Mouse (Mus musculus) erythroid progenitor cell, adult 5-6 weeks (primary cell): ENCODE data around the gene Svep1. TPM values are rescaled to one million over a fixed set of nuclear protein-coding genes. Genes with fewer than 3 reads are reported as not detected.

Experiments used
- ATAC-seq: replicated peaks from 2 replicates; pipeline ENCODE4 v1.8.0; 2016; ENCODE audit warnings: moderate number of reproducible peaks, mild to moderate bottlenecking, moderate TSS enrichment, inconsistent platforms; ENCODE audit not compliant: poor library complexity, low FRiP score, severe bottlenecking
- total RNA-seq, 2 experiments: library from RNA; stranded (forward) in 1 of 2; stranded (reverse) in 1 of 2; fragments of 150-400 nt in 1 of 2; fragments of 186-747, 209-891 nt in 1 of 2; gene quantifications; 2 replicates each; pipeline versions ENCODE4 v1.2.3 to v1.2.4; 2015 to 2017; ENCODE audit warnings: low replicate concordance in 2 of 2

Gene Svep1
- total RNA-seq, 2 experiments from 2014 or later = 0.30 TPM; not detected in 1

DNA sequence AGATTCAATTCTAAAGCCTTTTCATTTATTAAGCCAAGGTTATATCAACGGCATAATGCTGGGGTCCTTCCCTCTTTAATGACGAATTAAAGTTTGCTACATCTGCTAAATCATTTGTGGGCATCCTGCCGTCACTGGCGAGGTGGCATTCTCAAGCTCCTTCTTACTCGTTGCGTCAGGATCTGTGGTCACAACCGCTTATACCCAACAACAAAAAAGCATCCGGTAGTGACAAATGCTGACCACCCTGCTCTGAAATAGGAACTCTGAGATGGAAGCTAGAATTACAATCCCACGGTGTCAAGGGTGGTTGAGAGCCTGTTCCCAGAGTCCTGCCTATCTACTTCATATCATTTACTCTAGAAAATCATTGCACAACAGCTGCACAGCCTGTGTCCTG lies 108.9 kb downstream of the Svep1 start:
- no peak for ATAC-seq

GRCm38 (mm10) chr4:58086738-58087137 lies 119.9 kb downstream of the Svep1 start:
- no peak for ATAC-seq

- no peak for ATAC-seq
These were observed 120.5 kb downstream of the Svep1 start for GRCm38 (mm10) chr4:58086151-58086550.

- no peak for ATAC-seq
These were observed 121.3 kb downstream of the Svep1 start for GRCm38 (mm10) chr4:58085340-58085739.

DNA sequence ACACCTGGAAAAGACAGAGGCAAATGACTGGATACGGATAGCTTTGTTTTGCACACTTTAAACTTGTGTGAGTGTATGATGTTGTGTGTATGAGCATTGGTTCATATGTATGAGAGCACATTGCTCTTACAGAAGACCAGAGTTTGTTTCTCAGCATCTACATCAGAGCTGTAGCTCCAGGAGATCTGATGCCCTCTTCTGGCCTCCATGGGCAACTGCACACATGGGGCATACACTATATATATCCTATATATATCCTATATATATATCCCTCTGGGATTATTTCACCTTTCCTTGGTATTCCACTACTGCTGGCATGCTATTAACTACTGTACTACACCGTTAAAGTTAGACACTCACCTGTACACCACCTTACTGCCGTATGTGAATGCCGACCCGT lies 122.5 kb downstream of the Svep1 start:
- no peak for ATAC-seq

DNA sequence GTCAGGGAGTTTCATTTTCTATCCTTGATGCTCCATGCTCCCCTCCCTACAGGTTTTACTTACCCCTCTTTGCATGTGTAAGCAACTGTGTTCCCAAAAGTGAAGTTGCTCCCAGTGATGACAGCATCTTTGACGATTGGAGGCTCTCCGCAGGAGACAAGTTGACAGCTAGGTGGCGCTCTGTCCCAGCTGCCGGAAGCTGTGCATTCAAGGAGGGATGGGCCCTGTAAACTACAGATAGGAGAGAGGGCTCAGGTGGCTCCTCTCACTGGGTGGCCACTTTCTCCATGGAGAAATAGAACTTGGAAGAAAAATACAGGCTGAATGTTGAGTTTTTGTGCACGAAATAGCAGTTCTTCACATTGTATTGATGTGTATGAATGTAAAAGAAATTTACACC lies 124.1 kb downstream of the Svep1 start:
- no peak for ATAC-seq

DNA sequence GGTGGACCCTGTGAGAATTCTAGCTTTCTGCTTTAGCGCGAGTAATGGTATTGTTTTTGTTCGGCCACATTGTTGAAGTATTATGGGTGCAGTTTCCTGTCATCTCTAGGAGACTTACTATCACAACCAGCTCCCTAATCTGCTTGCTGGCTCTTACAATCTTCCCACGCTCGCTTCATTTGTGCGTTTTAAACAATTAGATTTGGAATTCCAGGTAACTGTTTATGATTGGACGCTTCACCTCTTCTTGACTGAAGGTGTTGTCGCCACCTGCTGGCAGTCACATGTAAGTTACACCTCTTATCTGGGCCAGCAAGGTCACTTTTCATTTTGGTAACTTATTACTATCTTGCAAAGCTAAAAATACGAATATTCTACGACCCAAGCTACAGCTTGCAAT lies 127.0 kb downstream of the Svep1 start:
- no peak for ATAC-seq

GRCm38 (mm10) chr4:58077950-58078349 lies 128.7 kb downstream of the Svep1 start:
- no peak for ATAC-seq

- ATAC-seq = no peak
These were observed 129.1 kb downstream of the Svep1 start for GRCm38 (mm10) chr4:58077536-58077935.

- no peak for ATAC-seq
These were observed 133.8 kb downstream of the Svep1 start for GRCm38 (mm10) chr4:58072888-58073287.

- no peak for ATAC-seq
These were observed 137.8 kb downstream of the Svep1 start for GRCm38 (mm10) chr4:58068886-58069285.

- no peak for ATAC-seq
These were observed 141.9 kb downstream of the Svep1 start for GRCm38 (mm10) chr4:58064721-58065120.

DNA sequence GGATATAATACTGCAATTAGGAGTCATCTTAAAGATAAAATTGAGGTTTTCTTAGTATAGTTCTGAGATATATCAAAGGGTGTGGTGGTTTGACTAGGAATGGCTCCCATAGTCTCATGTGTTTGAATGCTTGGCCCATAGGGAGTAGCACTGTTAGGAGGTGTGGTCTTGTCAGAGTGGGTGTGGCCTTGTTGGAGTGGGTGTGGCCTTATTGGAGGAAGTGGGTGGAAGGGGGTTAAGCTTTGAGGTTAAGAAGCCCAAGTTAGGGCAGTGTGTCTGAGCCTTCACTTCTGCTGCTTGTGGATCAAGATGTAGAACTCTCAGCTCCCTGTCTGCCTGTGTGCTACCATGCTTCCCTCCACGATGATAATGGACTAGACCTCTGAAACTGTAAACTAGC lies 143.7 kb downstream of the Svep1 start:
- ATAC-seq = no peak

DNA sequence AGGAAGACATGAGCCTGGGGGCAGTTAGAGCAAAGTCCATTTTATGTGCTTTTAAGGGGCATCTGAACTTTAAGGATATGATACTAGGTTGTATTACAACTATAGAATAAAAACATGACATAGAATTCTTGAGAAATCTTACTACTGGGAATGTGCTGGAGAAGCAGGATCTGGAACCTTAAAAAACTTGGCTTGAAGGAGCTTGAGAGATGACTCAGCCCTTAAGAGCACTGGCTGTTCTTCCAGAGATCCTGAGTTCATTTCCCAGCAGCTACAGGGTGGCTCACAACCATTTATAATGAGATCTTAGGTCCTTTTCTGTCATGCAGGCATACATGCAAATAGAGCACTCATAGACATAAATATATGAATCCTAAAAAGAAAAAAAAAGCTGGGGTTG lies 151.0 kb downstream of the Svep1 start:
- ATAC-seq = no peak

- ATAC-seq = no peak
These were observed 152.2 kb downstream of the Svep1 start for GRCm38 (mm10) chr4:58054441-58054840.

GRCm38 (mm10) chr4:58050746-58051145 lies 155.9 kb downstream of the Svep1 start:
- no peak for ATAC-seq

- ATAC-seq = no peak
These were observed 156.4 kb downstream of the Svep1 start for GRCm38 (mm10) chr4:58050276-58050675.

DNA sequence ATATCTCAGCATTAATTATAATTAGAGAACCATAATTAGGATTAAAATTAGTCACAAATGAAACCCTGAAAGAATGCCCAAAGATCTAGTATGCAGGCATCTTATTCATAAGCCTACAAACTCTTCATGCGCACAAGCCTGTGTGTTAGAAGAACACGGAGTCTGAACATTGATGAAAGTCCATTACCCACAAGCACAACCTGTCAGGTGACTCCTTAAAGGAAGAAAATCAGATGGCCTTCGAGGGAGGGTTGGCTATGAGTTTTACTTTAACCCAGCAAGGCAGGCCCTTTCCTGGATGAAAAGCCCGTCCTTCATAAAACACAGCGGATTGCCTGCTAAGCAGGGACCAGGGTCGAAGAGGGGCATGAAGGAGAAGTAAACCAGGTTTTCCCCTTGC lies 161.8 kb downstream of the Svep1 start:
- ATAC-seq = no peak

DNA sequence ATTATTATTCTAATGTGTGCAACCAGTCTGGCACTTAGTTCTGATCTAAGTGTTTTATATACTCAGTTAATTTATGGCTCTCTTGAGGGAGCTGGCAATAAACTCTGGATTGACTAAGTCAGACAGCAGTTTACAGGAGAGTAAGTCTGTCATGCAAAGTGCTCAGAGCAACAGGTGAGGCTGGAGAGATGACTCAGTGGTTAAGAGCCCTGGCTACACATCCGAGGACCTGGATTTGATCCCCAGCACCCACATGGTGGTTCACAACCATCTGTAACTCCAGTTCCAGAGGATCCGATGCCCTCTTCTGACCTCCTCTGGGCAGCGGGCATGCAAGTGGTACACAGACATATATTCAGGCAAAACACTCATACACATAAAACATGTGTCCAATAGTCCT lies 162.3 kb downstream of the Svep1 start:
- ATAC-seq = no peak

DNA sequence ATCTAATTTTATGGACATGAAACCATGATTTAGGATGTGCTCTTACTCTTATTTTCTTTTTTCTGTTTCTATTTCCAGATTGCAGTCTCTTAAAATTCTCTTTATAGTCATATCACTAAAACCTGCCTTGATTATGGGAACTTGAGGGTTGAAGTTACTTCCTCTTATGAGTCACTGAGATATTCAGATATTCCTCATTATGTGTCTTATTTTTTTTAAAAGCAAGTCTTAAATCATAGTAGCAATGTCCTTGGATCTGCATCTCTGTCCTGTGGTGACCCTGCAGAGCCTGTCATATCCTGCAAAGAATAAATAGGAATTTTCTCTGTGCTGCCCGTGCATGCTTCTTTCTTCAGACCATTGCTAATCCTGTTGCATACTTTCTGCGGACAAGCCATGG lies 166.6 kb downstream of the Svep1 start:
- ATAC-seq = no peak

- ATAC-seq = no peak
These were observed 169.5 kb downstream of the Svep1 start for GRCm38 (mm10) chr4:58037096-58037705.

DNA sequence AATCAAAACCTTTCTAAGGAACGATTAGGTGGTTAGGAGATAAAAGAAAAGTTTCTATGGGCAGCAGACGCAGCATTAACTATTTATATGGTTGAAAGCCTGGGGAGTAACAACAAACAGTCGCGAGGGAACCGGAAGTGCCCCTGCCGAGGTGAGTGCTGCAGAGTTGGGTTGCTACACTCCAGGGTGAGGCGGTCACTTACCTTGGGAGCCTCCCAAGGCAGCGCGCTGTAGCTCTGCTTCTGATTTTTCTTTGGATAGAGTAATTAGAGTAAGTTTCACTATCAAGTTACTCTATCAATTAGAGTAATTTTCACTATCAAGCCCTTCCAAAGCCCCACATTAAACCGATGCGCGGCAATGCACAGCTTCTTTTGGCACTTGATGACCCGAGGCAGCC lies 172.0 kb downstream of the Svep1 start:
- no peak for ATAC-seq
